23 mouse cellular contexts compared by ENCODE assay signal in the genomic region with DNA sequence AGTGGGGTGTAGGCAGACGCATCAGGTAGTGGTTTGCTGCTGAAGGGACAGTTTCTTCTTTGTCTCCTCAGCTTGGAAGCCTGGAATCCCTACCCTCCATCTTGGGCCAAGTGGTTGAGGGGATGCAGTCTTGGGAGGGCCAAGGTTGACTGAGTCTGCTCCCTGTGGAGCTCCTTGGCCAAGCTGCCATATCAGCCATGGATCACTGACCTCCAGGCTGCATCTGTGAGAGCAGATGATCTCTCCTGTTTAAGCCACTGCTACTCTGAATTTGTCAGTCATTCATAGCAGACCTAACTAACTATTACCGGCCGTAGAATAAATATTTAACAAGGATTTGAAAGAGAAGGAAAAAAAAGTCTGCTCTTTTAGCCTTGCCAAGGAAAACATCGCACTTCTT.
DNase-seq lines count a peak whose midpoint lies in the region; ATAC-seq and TF ChIP-seq lines count a peak whose summit lies in the region.
"Had no signal": no experiment of that assay in that cellular context is flagged by ENCODE, and none has a peak within 500 bp of the region (broad histone marks: within the 10 kb centered on the region; RNA-seq: fewer than 3 reads in every experiment).

No protein-coding gene starts in this region.

- ATAC-seq in kidney, embryonic 16.5 days (ENCODE audit: low FRiP score, low TSS enrichment), result no peak
- ATAC-seq: activated CD4-positive, CD25-positive, alpha-beta regulatory T cell, adult 4 months; forebrain, embryonic 13.5 days; forebrain, embryonic 16.5 days had no signal

- TF ChIP-seq POLR2A in kidney, adult 2 months (IDR thresholded peaks at IDR 0.05; ENCODE audit: low read depth, low read length), result no peak

- no peaks in the 10 kb centered on the region for H3K4me1 ChIP-seq in kidney, adult 2 months (ENCODE audit: control insufficient read depth, insufficient read depth, low read length)
- H3K4me1 ChIP-seq in kidney, embryonic 16.5 days (ENCODE audit: insufficient read depth, low read length), result peaks cover 6% of the 10 kb centered on the region
- H3K4me1 ChIP-seq: heart, embryonic 10.5 days; heart, embryonic 13.5 days had no signal

- H3K4me2 ChIP-seq in kidney, embryonic 16.5 days (replicated peaks; ENCODE audit: low read depth, low read length), result no peak overlapping the region
- H3K4me2 ChIP-seq: forebrain, embryonic 13.5 days; heart, embryonic 13.5 days; hindbrain, embryonic 14.5 days had no signal

- no peak overlapping the region for H3K4me3 ChIP-seq in kidney, adult 2 months (ENCODE audit: insufficient read depth, low read depth, low read length)
- H3K4me3 ChIP-seq in kidney, embryonic 16.5 days (ENCODE audit: low read length), result no peak overlapping the region
- H3K4me3 ChIP-seq: forebrain, embryonic 10.5 days; forebrain, embryonic 13.5 days; heart, adult 2 months; heart, embryonic 10.5 days; heart, embryonic 13.5 days had no signal

- TF ChIP-seq CTCF in kidney, adult 2 months (conservative IDR thresholded peaks at IDR 0.05; ENCODE audit: insufficient read depth, insufficient read length, low read depth, low read length), result no peak

- H3K27ac ChIP-seq in kidney, adult 2 months (ENCODE audit: insufficient read depth, low read depth, low read length), result no peak overlapping the region
- no peak overlapping the region for H3K27ac ChIP-seq in kidney, embryonic 16.5 days (ENCODE audit: low read length)
- H3K27ac ChIP-seq: forebrain, embryonic 10.5 days; forebrain, embryonic 13.5 days; heart, adult 2 months; heart, embryonic 10.5 days; heart, embryonic 13.5 days; hindbrain, embryonic 14.5 days had no signal

- no peaks in the 10 kb centered on the region for H3K9me3 ChIP-seq in kidney, embryonic 16.5 days (ENCODE audit: low read length)
- H3K9me3 ChIP-seq: forebrain, embryonic 10.5 days; heart, embryonic 10.5 days; heart, embryonic 13.5 days had no signal

- no peaks in the 10 kb centered on the region for H3K36me3 ChIP-seq in kidney, adult 2 months (ENCODE audit: control insufficient read depth, insufficient read depth, low read length)
- H3K36me3 ChIP-seq in kidney, embryonic 16.5 days (ENCODE audit: insufficient read depth, low read length), result no peaks in the 10 kb centered on the region
- H3K36me3 ChIP-seq: forebrain, embryonic 10.5 days; heart, embryonic 10.5 days; heart, embryonic 13.5 days had no signal

- H3K27me3 ChIP-seq in kidney, adult 2 months (replicated peaks; ENCODE audit: control insufficient read depth, insufficient read depth, low read length), result no peaks in the 10 kb centered on the region
- H3K27me3 ChIP-seq in kidney, embryonic 16.5 days (ENCODE audit: insufficient read depth, low read length), result no peaks in the 10 kb centered on the region

- peak; percentile 46 to 74 for DNase-seq in cerebellum, postnatal 10 days
- DNase-seq in cerebellum, adult 11 months, result no peak
- DNase-seq in kidney, adult 2 months, result peak; percentile 61
- no peak for DNase-seq in kidney, postnatal 10 days
- DNase-seq in kidney, postnatal 14 days, result peak; percentile 13
- DNase-seq in kidney, postnatal 36 days, result peak; percentile 11 to 38
- DNase-seq: adrenal gland, adult 8-10 months; adrenal gland, postnatal 25 days; cerebellum, adult 2 months; cerebellum, adult 9-11 months; gastrocnemius, postnatal 10 days; gastrocnemius, postnatal 36 days; heart, adult 2 months; heart, postnatal 14 days; heart, postnatal 4 days had no signal

- H3K9ac ChIP-seq in kidney, embryonic 16.5 days (replicated peaks; ENCODE audit: low read length), result no peak overlapping the region
- H3K9ac ChIP-seq: forebrain, embryonic 13.5 days; heart, embryonic 13.5 days; hindbrain, embryonic 14.5 days had no signal

- 66% methylated on average over 4 of the region's 4 CpGs for WGBS in kidney, adult 2 months
- WGBS in kidney, embryonic 16.5 days, result 70% methylated on average over 4 of the region's 4 CpGs

Comparison
In these comparisons a context has a peak if more than half of its experiments do, and no peak if none do; other contexts are left out.
1. DNase-seq: peak in cerebellum, postnatal 10 days (2 of 2), kidney, adult 2 months (single experiment), kidney, postnatal 14 days (single experiment) and kidney, postnatal 36 days (2 of 2); none in cerebellum, adult 11 months (single experiment) and kidney, postnatal 10 days (single experiment).